Mouse (Mus musculus): Measurements from ENCODE around the gene Dnm3.

Dnm3 gene

DNA sequence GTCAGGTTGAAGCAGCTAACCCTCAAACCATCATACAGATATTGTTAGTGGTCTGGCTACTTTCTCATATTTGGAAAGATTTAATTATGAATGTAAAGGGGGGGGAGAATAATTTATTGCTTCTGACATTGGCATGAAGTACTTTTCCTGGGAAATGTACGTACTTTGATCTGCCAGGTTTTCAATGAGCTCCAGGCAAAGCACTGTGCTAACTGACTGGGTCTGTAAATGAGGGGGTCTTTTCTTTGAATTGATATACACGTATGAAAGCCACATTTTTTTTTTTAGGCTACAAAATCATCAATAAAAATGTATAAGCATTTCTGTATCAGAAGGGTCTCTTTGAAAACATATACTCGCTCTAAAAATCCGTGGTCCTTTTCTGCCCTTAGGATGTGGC is 457.1 kb downstream of the Dnm3 start:
- no peak for DNase-seq (ENCODE audit: low spot score)

DNA sequence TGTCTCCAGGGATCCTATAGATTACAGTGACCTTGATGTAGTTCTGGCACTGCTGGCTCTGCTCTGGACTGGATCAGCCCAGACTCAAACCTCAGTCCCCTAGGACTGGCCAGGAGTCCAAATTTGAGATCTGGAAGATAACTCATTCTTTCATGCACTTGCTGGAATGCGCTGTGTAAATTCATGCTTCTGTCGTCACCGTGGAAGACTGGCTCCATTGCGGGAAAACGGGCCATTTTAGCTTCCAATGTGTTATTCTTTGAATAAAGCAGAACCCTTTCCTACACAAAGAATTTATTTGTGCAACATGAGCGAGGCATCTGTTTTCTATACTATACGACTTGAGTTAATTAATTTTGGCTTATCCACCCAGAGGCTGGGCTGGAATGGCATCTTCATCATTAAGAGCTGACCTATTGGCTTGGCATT is 457.5 kb downstream of the Dnm3 start:
- no peak for DNase-seq (ENCODE audit: low spot score)

- DNase-seq (ENCODE audit: low spot score) = no peak
Observed at GRCm38 (mm10) chr1:162018601-162018977, 459.2 kb downstream of the Dnm3 start.

- no peak for DNase-seq (ENCODE audit: low spot score)
Observed at GRCm38 (mm10) chr1:162017975-162018600, 459.7 kb downstream of the Dnm3 start.

- DNase-seq (ENCODE audit: low spot score) = no peak
Observed at GRCm38 (mm10) chr1:162016982-162017381, 460.9 kb downstream of the Dnm3 start.

- DNase-seq (ENCODE audit: low spot score) = no peak
Observed at GRCm38 (mm10) chr1:162015247-162015862, 462.5 kb downstream of the Dnm3 start.

- no peak for DNase-seq (ENCODE audit: low spot score)
Observed at GRCm38 (mm10) chr1:162013561-162013960, 464.3 kb downstream of the Dnm3 start.

- no peak for DNase-seq (ENCODE audit: low spot score)
Observed at GRCm38 (mm10) chr1:162011523-162012245, 466.1 kb downstream of the Dnm3 start.

DNA sequence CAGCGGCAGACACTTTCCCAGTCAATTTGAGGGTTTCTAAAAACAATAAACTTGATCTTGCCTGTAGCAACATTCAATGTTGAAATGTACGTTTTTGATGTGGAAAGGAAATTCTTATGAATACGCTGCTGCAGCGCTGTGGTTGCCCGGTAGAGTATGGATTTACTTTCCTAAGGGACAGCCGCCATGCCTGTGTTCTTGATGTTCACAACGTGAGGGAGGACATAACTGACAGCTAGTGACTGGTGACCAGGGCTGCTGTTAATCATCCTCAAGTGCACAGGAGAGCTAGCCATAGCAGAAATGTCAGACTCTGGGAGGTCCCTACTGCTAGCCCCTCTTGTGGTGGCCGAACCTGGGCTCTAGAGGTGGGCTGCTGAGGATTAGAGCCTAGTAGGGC is 468.7 kb downstream of the Dnm3 start:
- DNase-seq (ENCODE audit: low spot score) = no peak

DNA sequence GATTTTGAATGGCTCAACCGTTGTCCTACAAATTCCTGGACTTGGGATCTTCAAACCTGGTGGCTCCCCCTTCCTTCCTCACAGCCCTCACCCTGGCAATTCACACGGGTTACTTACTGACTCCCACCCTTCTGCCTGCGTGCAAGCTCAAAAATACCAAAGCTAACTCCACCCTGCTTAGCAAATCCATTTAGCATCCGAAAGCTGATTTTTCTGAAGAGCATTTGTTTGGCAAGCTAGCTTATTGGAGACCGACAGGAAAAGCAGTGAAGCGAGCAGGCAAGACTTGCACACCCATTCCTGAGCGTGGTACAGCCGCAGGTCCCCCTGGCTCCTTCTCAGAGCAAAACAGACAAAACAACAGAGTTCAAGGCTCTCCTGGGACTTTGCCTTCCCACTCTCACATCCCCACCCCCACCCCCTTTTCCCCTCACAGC is 469.2 kb downstream of the Dnm3 start:
- DNase-seq (ENCODE audit: low spot score) = no peak

DNA sequence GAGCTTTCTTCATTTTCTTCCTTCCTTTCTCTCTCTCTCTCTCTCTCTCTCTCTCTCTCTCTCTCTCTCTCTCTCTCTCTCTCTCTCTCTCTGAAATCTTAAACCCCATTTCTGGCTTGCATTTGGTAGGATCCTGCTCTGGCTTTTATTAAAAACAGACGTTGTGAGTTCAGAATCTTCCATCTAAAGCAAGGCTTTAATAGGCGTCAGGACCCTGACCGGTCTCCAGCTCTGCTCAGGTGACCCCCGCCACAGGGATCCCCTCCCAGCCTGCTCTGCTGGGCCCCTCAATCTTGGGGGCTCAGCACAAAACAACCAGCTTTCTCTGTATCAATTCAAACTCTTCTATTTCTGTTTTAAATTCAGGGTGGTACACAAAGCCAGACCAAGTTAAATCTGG is 469.6 kb downstream of the Dnm3 start:
- no peak for DNase-seq (ENCODE audit: low spot score)

GRCm38 (mm10) chr1:162006109-162006508 is 471.7 kb downstream of the Dnm3 start:
- no peak for DNase-seq (ENCODE audit: low spot score)

DNA sequence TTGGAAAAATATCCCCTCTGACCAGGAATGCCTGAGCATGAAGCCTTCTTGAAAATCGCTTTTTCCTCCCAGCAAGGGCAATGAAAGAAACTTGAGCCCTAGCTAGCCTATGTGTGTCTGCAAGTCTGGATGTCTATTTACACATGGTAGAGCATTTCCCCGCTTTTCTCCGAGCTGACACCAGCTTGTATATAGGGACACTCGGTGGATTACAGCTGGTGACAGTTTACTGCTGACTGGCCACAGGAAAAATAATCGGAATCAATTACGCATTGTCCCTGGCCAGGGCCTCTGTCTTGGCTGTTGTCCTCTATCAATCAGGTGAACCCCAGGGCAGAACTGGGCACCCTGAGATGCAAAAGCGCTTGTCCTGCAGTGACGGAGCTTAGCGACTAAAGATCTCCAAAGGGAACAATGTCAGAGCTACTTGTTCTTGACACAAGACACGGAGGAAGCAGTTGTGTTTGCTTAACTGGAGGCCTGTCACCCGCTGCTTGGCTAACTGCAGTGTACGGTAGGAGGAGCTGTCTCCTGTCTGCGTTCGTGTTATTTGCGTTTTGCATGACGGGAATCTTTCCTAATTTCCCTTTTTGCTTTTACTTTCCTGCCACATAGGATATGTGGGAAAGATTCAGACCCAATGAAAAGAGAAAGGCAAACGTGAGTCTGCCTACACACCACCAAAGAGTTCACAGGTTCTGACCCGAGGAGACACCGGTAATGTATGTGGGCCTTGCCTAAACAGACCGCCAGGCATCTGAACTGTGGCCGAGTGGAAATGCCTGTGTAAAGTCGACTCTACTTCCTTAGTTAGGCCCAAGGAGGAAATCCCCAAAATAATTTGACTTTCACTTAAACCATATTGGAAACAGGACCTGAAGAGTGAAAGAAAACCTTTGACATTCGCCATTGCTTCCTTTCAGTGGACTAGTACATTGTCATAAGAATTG is 472.7 kb downstream of the Dnm3 start:
- no peak for DNase-seq (ENCODE audit: low spot score)

- DNase-seq (ENCODE audit: low spot score) = no peak
Observed at GRCm38 (mm10) chr1:162004518-162004780, 473.4 kb downstream of the Dnm3 start.

GRCm38 (mm10) chr1:162003729-162004517 is 473.9 kb downstream of the Dnm3 start:
- DNase-seq (ENCODE audit: low spot score) = no peak

GRCm38 (mm10) chr1:162001328-162001727 is 476.5 kb downstream of the Dnm3 start:
- no peak for DNase-seq (ENCODE audit: low spot score)

DNA sequence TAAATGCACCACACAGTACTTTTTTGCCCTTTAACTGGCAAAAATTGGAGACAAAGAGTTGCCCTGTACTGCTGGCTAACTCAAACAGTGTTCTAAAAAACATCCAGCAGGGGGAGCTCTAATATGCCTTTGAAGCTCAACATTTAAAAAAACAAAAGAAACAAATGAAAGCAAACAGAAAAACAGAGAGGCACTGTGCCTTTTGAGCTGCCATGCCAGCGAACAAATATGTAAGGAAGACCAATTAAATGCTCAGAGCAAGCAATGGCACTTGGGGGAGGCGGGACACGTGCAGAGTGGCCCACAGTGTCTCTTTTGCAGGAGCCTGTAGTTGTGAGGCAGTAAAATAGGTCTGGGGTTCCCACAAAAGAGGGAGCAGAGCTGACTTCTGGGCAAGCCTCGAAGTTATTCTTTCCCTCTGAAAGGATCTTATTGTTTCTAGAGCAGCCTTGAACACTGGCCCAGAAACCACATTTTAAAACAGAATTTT is 477.9 kb downstream of the Dnm3 start:
- DNase-seq (ENCODE audit: low spot score) = peak; percentile 68

- DNase-seq (ENCODE audit: low spot score) = no peak
Observed at GRCm38 (mm10) chr1:161999338-161999737, 478.5 kb downstream of the Dnm3 start.

- no peak for DNase-seq (ENCODE audit: low spot score)
Observed at GRCm38 (mm10) chr1:161998781-161999180, 479.1 kb downstream of the Dnm3 start.

DNA sequence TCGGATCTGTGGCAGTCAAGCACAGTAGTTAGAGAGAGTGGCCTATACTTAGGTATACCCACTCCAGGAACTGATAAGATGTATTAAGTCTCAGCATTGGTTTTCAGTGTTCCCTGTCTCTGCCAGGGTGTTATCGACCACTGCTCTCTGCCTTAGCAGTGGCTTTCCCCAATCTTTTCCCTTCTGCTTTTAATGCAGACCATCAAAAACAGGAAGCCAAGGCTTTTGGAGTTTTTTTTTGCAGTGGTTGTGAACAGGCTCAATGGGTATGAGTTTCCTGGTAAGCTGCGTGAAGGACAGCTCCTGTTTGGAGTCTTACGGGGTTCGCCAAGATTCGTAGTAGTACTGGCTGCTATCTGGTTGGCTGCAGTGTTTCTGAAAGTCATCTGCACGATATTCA is 485.4 kb downstream of the Dnm3 start:
- no peak for DNase-seq (ENCODE audit: low spot score)

- DNase-seq (ENCODE audit: low spot score) = no peak
Observed at GRCm38 (mm10) chr1:161991846-161992245, 486.0 kb downstream of the Dnm3 start.

All from left cerebral cortex, adult 11 months (tissue).